Mouse (Mus musculus) CD4-positive helper T cell, adult 2 months (primary cell): ENCODE data around the gene Hmg20a.
A peak's percentile ranks its signal among the peaks of the same experiment; 100 is the strongest.
"Not testable (repeated sequence)": the region's sequence is repeated elsewhere in the genome, so short reads cannot be mapped to it uniquely, and the experiment has no call there.

Source experiments
- DNase-seq: peaks from one replicate; pipeline ENCODE4 v3.0.0-alpha.2; 2012; ENCODE audit warnings: low read depth, missing footprints, low spot score

The Hmg20a gene

DNA sequence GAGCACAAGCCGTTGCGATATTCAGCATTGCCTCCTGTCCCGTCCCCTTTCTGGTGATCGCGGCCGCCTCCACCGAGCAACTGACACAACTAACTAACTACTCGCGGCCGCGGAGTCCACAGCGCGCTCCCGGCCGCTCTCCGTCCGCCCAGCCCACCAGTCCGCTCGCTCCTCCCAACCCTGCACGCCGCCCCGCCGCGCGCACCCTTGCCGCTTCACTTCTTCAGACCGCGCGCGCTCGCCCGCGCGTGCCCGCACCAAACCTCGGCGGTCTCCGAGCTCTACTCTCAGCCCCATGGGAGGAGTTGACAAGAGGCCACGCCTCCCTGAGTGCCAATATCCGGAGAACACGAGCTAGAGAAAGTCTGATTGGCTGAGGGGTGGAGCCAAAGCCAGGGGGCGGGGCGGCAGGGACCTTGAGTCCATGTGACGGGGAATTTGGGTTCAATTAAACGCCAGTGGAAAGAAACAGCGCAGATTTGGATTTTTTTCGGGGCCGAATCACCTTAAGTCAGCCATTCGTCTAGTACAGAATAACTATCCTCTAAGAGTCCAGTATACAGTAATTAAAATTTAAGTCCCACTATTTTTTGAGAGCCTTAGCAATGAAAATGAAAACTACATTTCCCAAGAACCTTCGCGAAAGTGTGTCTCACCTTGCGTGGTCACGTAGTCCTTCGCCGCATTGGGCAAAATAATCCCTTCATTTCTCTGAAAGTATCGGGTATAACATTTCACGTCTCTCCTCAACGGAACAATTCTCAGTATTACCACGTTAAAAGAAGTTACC, at the start of gene Hmg20a, which contains the start of gene Peak1:
TSS of gene Hmg20a (plus strand) at position 662 of the 790 bp plus-strand sequence.
TSS of gene Peak1 (minus strand) at position 120 of the 790 bp plus-strand sequence.
- peak; percentile 100 for DNase-seq

DNA sequence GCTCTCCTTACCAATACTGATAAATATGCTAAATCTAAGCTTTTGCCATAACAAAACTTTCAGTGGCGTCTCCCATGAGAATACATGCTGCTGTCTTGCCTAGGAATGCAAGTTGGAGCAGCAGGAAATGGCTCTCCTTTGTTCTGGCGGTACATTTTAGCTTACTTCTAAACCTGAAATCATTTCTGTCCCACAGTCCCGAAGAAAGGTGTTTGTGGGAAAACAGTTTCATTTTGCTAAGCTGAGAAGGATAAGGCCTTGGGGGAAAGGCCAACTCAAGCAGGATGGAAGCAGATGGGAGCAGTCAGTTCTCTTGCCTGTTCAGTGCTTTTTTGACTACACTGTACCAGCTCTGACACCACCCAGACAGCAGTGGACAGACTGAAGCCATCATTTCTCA, 49.6 kb upstream of the Hmg20a start:
- no peak for DNase-seq

- no peak for DNase-seq
Measured at GRCm38 (mm10) chr9:56370710-56371109, 47.7 kb upstream of the Hmg20a start.

- DNase-seq, result no peak
Measured at GRCm38 (mm10) chr9:56374401-56374800, 44.0 kb upstream of the Hmg20a start.

DNA sequence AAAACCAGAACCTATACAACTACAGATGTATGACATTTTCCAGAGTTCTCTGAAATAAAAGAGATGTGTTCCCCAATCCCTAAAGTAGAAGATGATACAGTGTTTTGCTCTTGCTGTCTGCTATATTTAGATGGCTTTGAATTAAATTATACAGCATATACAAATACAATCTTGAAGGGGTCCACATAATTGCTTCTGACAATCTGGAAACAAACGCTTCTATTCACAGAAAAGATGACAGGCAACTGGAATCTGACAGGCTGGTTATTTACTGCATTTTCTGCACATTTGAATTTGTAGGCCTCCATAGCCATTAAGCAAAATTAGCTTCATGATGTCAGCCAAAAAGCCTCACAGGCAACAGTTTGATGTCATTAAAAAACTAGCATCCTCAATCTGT, 35.6 kb upstream of the Hmg20a start:
- DNase-seq, result no peak

DNA sequence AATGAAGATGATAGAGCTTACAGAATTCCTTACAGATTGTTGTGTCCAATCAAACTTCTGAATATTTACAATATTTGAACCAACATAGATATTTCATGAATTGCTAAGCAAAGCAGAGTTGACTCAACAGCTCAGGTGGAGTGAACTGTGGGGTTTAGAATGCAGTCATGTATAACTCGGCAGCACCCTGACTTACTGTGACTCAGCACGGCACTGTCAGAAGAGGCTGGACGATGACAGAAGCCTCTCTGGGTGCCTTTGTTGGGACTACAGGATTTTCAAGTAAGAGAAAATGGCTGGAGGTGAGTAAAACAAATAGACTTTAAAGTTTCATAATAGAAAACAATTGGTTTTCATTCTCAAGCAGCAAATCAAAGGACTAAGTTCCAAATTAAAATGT, 25.6 kb upstream of the Hmg20a start:
- DNase-seq, result no peak

GRCm38 (mm10) chr9:56396306-56396705, 22.1 kb upstream of the Hmg20a start:
- DNase-seq, result no peak

DNA sequence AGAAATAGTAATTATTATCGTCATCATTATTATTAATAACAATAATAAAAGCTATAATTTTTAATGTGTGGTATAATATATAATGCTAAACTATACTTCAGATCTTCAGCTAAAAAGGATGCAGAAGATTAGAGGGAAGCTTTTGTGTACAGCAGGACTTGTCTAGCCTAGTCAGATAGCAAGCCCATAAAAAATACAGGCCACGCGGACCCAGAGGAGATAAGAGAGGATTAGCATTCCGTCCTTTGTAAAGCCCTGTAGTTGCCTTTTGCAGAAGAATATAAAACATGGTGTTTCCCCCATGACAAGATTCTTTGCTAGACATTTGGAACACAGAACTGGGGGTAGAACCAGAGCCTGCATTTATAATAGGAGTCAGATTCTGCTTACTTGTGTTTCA, 13.8 kb upstream of the Hmg20a start:
- DNase-seq, result no peak

GRCm38 (mm10) chr9:56409928-56410327, 8.5 kb upstream of the Hmg20a start:
- DNase-seq, result no peak

GRCm38 (mm10) chr9:56412716-56413115, 5.7 kb upstream of the Hmg20a start:
- DNase-seq, result no peak

- peak; percentile 22 for DNase-seq
Measured at GRCm38 (mm10) chr9:56414322-56414721, 4.1 kb upstream of the Hmg20a start.

DNA sequence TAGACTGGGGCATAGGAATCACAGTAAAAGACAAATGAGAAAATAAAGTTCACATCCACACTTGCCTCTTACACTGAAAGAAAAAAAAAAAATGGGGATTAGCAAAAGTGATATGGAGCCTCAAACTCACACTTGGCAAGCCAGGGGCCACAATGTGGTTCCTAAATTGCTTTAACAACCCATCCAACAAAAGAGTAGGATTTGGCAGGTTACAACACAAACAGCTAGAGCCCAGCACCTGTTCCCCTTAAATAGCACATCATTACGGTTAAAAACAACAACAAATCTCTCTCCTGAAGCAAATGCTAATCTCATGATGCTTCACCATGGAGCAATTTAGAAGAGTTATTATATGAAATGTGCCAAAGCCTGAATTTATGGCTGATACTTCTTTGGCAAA, 3.0 kb upstream of the Hmg20a start:
- DNase-seq, result no peak

- DNase-seq, result no peak
Measured at GRCm38 (mm10) chr9:56415935-56416607, 2.3 kb upstream of the Hmg20a start.

GRCm38 (mm10) chr9:56417415-56417947, 928 bp upstream of the Hmg20a start:
- peak; percentile 83 for DNase-seq

DNA sequence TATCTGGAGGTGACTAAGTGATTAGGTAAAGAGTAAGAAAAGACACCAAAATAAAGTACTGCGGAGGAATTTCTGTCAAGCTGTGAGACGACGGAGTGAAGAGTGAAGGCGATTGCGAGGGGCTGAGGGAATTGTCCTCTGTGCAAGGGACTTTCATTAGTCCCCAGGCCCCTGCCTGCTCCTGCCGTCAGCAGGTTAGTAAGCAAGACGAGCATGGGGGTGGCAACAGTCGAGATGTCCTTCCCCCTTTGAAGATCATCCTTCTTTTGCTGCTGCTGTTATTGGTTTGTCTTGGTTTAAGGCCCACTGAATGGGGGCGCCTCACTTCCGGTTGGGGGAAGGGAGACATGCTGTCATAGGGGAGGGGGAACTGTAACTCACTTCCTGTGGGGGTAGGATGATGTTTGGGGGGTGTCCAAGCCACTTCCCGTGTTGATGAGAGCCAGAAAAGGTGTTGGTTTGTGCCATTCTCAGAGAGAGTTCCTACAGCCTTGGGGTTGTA, 380 bp downstream of the Hmg20a start:
- peak; percentile 95 for DNase-seq

DNA sequence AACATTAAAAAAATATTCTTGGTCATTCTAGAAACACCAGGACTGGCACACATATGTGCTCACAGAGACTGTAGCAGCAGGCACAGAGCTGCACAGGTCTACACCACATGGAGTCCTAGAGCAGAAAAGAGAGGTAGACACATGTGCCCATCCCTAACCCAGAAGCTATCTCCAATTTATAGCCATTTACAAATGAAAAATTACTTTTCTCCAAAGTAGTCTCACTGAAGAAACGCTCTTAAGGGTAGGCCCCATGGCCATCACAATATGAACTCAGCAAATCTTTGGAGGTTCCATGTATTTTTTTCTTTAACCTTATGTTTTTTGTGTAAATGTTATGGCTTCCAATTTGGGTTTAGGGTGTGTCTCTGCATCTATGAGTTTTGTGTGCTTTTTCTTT, 1.8 kb downstream of the Hmg20a start:
- no peak for DNase-seq

GRCm38 (mm10) chr9:56420892-56421601, 2.6 kb downstream of the Hmg20a start:
- no peak for DNase-seq

GRCm38 (mm10) chr9:56421991-56422390, 3.6 kb downstream of the Hmg20a start:
- peak; percentile 60 for DNase-seq

- peak; percentile 55 for DNase-seq
Measured at GRCm38 (mm10) chr9:56424861-56425260, 6.5 kb downstream of the Hmg20a start.

- DNase-seq, result no peak
Measured at GRCm38 (mm10) chr9:56435821-56436526, 17.6 kb downstream of the Hmg20a start.

DNA sequence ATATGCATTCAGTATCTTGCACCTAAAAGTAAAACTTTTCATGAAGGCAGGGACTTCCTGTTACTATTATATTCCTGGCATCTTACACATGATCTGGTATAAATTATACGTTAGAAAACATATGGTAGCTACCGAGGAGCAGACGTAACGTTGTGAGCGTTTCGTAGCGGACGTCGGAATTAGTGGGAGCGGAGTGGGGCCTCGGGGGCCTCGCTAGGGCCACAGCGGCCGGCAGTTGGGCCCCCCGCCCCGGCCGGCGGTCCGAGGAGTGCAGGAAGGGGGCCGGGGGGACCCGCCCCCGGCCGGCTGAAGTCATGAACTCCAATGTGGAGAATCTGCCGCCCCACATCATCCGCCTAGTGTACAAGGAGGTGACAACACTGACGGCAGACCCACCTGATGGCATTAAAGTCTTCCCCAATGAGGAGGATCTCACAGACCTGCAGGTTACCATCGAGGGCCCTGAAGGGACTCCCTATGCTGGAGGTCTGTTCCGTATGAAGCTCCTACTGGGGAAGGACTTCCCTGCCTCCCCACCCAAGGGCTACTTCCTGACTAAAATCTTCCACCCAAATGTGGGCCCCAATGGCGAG, 19.0 kb downstream of the Hmg20a start:
- not testable (repeated sequence) for DNase-seq
